Mouse (Mus musculus) liver, postnatal 0 days (tissue): ENCODE results near the gene Hoxd8. TPM values are rescaled to one million over a fixed set of nuclear protein-coding genes. Genes with fewer than 3 reads are reported as not detected.

Source experiments
- ATAC-seq: fragments of 200-750 bp; cut with Nextera tagmentation; 2 replicates; pipeline ENCODE4 v1.8.0; 2017; ENCODE audit warnings: mild to moderate bottlenecking, moderate library complexity
- DNase-seq: peaks from one replicate; pipeline ENCODE4 v3.0.0-alpha.2; 2016
- H3K27ac ChIP-seq: fragments of 300-500 bp; sonication (generic); 2 replicates; pipeline ENCODE4 v1.5.1; 2014; ENCODE audit warnings: antibody characterized with exemption, moderate library complexity, mild to moderate bottlenecking, low read depth
- H3K27me3 ChIP-seq: fragments of 300-500 bp; sonication (generic); 2 replicates; pipeline ENCODE4 v1.6.1; 2014; ENCODE audit warnings: low read length, control low read depth, mixed read lengths; ENCODE audit not compliant: insufficient read depth
- H3K36me3 ChIP-seq: fragments of 300-500 bp; sonication (generic); replicated peaks from 2 replicates; pipeline ENCODE4 v1.6.1; 2014; ENCODE audit warnings: mild to moderate bottlenecking, control low read depth, low read length, moderate library complexity, mixed read lengths; ENCODE audit not compliant: insufficient read depth
- H3K4me1 ChIP-seq: fragments of 300-500 bp; sonication (generic); 2 replicates; pipeline ENCODE4 v1.6.1; 2014; ENCODE audit warnings: antibody characterized with exemption, mild to moderate bottlenecking, control low read depth; ENCODE audit not compliant: insufficient read depth
- H3K4me2 ChIP-seq: fragments of 300-500 bp; sonication (generic); 2 replicates; pipeline ENCODE4 v1.6.1; 2014; ENCODE audit warnings: low read depth, mild to moderate bottlenecking, low read length, moderate library complexity, mixed read lengths
- H3K4me3 ChIP-seq: fragments of 300-500 bp; sonication (generic); 2 replicates; pipeline ENCODE4 v1.5.1; 2014; ENCODE audit warnings: low read depth, low read length
- H3K9ac ChIP-seq: fragments of 300-500 bp; sonication (generic); replicated peaks from 2 replicates; pipeline ENCODE4 v1.6.1; 2014; ENCODE audit warnings: mild to moderate bottlenecking, moderate library complexity
- H3K9me3 ChIP-seq: fragments of 300-500 bp; sonication (generic); 2 replicates; pipeline ENCODE4 v1.6.1; 2016; ENCODE audit warnings: mild to moderate bottlenecking, control low read depth, low read length, mixed read lengths
- CTCF ChIP-seq: sonication (generic); IDR thresholded peaks from 2 replicates; pipeline ENCODE4 v1.5.1; 2016; ENCODE audit warnings: antibody characterized with exemption, low read depth
- EP300 ChIP-seq: IDR thresholded peaks from 2 replicates; pipeline ENCODE4 v1.6.1; 2016; ENCODE audit warnings: antibody characterized with exemption, low read depth, mild to moderate bottlenecking
- WGBS: fragments of 180-500 bp; shearing (Covaris S2); extraction: QIAGEN DNeasy Blood & Tissue Kit; methylation state at CpG from one replicate; pipeline ENCODE4 v1.1.7; 2014; ENCODE audit not compliant: insufficient replicate concordance; 5-methylcytosine and 5-hydroxymethylcytosine counted together
- polyA plus RNA-seq: library from polyadenylated mRNA; unstranded; fragments of >200 nt; fragmentation: Nextera tagmentation; extraction: Ambion mirVana; gene quantifications from 2 replicates; pipeline ENCODE4 v1.2.1, GENCODE M21; 2015

The Hoxd8 gene
- polyA plus RNA-seq, 1 experiment from 2014 or later: not detected

DNA sequence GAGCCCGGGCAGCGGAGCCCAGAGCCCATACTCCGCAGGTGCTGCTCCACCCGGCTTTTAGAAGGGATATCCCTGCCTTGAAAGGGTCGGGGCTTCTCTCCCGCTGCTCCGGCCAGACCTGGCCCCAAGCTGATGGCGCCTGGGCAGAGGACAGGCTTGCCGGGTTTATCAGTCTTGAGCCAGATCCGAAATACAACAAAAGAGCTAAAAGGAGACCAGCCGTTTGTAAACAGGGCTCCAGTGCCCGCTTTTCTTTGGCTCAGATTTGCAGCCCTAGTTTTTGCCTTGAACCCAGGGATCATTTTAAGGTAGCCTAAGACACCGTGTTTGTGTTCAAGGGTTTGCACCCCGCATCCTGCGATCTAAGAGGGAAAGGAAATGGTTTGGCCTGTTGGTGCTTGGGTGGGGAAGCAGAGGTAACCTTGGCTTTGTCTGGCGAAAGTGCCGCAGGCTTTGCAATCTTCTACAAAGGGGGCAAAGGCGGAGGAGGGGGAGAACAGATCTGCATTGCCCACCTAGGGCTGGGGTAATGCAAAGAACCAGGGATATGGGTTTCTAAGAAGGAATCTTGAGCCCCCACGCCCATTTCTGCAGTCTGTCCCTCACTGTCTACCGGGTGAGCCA, 11.5 kb upstream of the Hoxd8 start:
- Histone ChIP-seq H3K4me2 (no peak overlapping the region), H3K27me3 (peaks cover 100% of the 10 kb centered on the region), H3K9me3 (no peaks in the 10 kb centered on the region), H3K4me1 (peaks cover 4% of the 10 kb centered on the region), H3K27ac (no peak overlapping the region), H3K4me3 (no peak overlapping the region), H3K36me3 (no peaks in the 10 kb centered on the region), H3K9ac (no peak overlapping the region)
- 5% methylated on average over 20 of the region's 20 CpGs for WGBS
- DNase-seq (no peak), ATAC-seq (no peak)
- TF ChIP-seq CTCF (no peak), EP300 (no peak)

GRCm38 (mm10) chr2:74693432-74693827, 11.0 kb upstream of the Hoxd8 start:
- no peak for TF ChIP-seq CTCF
- TF ChIP-seq EP300: no peak
- H3K4me1 ChIP-seq: peaks cover 9% of the 10 kb centered on the region
- WGBS: 14% methylated on average over 4 of the region's 4 CpGs
- peaks cover 100% of the 10 kb centered on the region for H3K27me3 ChIP-seq
- H3K4me2 ChIP-seq: no peak overlapping the region
- no peak overlapping the region for H3K9ac ChIP-seq
- no peaks in the 10 kb centered on the region for H3K9me3 ChIP-seq
- H3K36me3 ChIP-seq: no peaks in the 10 kb centered on the region
- H3K4me3 ChIP-seq: no peak overlapping the region
- H3K27ac ChIP-seq: no peak overlapping the region
- DNase-seq (no peak), ATAC-seq (no peak)

DNA sequence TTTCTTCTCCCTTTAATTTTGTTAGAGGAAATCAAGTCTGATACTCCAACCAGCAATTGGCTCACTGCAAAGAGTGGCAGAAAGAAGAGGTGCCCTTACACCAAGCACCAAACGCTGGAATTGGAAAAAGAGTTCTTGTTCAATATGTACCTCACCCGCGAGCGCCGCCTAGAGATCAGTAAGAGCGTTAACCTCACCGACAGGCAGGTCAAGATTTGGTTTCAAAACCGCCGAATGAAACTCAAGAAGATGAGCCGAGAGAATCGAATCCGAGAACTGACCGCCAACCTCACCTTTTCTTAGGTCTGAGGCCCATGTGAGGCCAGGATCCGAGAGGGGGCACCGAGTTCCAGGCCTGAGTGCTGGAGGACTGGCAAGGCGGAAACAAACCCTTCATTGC, 10.3 kb upstream of the Hoxd8 start:
- Histone ChIP-seq H3K27ac (no peak overlapping the region), H3K36me3 (no peaks in the 10 kb centered on the region), H3K9me3 (no peaks in the 10 kb centered on the region), H3K4me1 (peaks cover 11% of the 10 kb centered on the region), H3K9ac (no peak overlapping the region), H3K4me2 (no peak overlapping the region), H3K27me3 (peaks cover 100% of the 10 kb centered on the region), H3K4me3 (no peak overlapping the region)
- DNase-seq (no peak), ATAC-seq (no peak)
- 4% methylated on average over 16 of the region's 16 CpGs for WGBS
- peak; percentile 40 for TF ChIP-seq CTCF
- no peak for TF ChIP-seq EP300

GRCm38 (mm10) chr2:74695383-74695782, 9.0 kb upstream of the Hoxd8 start:
- Histone ChIP-seq H3K4me3 (no peak overlapping the region), H3K36me3 (no peaks in the 10 kb centered on the region), H3K27ac (no peak overlapping the region), H3K4me1 (peaks cover 11% of the 10 kb centered on the region), H3K4me2 (no peak overlapping the region), H3K9me3 (no peaks in the 10 kb centered on the region), H3K27me3 (peaks cover 100% of the 10 kb centered on the region), H3K9ac (no peak overlapping the region)
- DNase-seq (no peak), ATAC-seq (no peak)
- TF ChIP-seq EP300: no peak
- TF ChIP-seq CTCF: no peak
- 17% methylated on average over 1 of the region's 1 CpGs for WGBS

- Histone ChIP-seq H3K4me1 (peaks cover 11% of the 10 kb centered on the region), H3K27ac (no peak overlapping the region), H3K4me3 (no peak overlapping the region), H3K36me3 (no peaks in the 10 kb centered on the region), H3K4me2 (no peak overlapping the region), H3K27me3 (peaks cover 100% of the 10 kb centered on the region), H3K9me3 (no peaks in the 10 kb centered on the region), H3K9ac (no peak overlapping the region)
- DNase-seq: no peak
- WGBS: 14% methylated on average over 7 of the region's 7 CpGs
- no peak for ATAC-seq
- no peak for TF ChIP-seq EP300
Observed at GRCm38 (mm10) chr2:74695813-74696430, 8.5 kb upstream of the Hoxd8 start.

DNA sequence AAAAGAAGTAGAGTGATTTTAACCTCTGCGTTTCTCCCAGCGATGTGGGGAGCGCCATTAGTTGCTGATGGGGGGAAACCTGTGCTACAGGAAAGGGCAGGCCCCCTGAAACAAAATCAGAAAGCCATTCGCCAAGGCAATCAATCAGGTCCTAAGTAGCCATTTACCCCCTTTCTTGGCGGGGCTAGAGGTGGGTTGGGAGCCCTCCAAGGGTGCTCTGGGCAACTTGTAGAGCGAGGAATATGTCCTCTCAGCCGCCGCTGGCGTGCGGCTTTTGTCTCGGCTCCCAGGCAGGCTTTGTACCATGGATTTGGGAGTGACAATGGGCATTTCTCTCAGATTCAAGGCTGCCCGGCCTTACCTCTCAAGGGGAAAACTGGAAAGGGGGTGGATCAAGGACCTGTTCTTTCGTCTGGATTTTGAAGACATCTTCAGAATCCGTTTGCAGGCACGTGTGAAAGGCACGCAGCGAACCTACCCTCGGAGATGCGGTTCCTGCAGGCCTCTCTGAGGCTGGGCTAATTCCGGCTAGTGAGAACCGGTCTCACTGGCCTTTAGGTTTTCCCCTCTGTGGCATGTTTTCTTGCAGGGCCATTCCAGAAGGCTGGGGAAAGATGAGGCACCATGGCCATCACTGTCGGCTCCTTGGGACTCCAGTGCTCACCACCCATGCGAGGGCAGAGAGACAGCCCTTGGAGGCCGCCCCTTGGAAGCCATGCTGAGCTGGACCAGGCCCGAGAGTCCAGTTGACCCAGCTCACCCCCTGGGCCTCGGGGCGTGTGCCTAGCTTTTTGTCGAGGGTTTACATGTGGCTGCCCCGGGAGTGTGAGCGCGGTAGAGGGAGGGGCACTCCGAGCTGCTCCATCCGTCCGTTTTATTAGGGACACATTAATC, 7.7 kb upstream of the Hoxd8 start:
- no peak for DNase-seq
- Histone ChIP-seq H3K9me3 (no peaks in the 10 kb centered on the region), H3K4me2 (no peak overlapping the region), H3K36me3 (no peaks in the 10 kb centered on the region), H3K4me3 (no peak overlapping the region), H3K27ac (no peak overlapping the region), H3K9ac (no peak overlapping the region), H3K4me1 (peaks cover 11% of the 10 kb centered on the region), H3K27me3 (peaks cover 100% of the 10 kb centered on the region)
- 5% methylated on average over 34 of the region's 34 CpGs for WGBS
- ATAC-seq: no peak
- TF ChIP-seq CTCF (no peak), EP300 (no peak)
